Mouse (Mus musculus) liver, embryonic 11.5 days (tissue): ENCODE data around the gene Rragc. TPM values are rescaled to one million over a fixed set of nuclear protein-coding genes. Genes with fewer than 3 reads are reported as not detected.

Experiments
- polyA plus RNA-seq: library from polyadenylated mRNA; unstranded; fragments of >200 nt; fragmentation: Nextera tagmentation; extraction: Ambion mirVana; gene quantifications from 2 replicates; pipeline ENCODE4 v1.2.1, GENCODE M21; 2014

The Rragc gene
- polyA plus RNA-seq, 1 experiment from 2014 or later: 37.8 TPM

Other genes starting within 250 kb of the Rragc start
- gene Macf1, start 233.1 kb upstream of the Rragc start, polyA plus RNA-seq: 35.3 and 36.5 TPM in 2 replicates
- gene Ndufs5, start 199.2 kb upstream of the Rragc start, polyA plus RNA-seq: 312 and 323 TPM in 2 replicates
- 39.8 and 49.1 TPM in 2 replicates for gene Akirin1, start 167.1 kb upstream of the Rragc start, polyA plus RNA-seq
- gene Rhbdl2, start 129.6 kb upstream of the Rragc start, polyA plus RNA-seq: 0.18 TPM in 1 of 2 replicates, not detected in the other
- 0.07 TPM in 1 of 2 replicates, not detected in the other for gene 4933427I04Rik, start 57.8 kb upstream of the Rragc start, polyA plus RNA-seq
- 102 and 106 TPM in 2 replicates for gene Mycbp, start 12.6 kb upstream of the Rragc start, polyA plus RNA-seq
- not detected in 2 replicates for gene 4930535I16Rik, start 576 bp downstream of the Rragc start, polyA plus RNA-seq